9 mouse cellular contexts compared by ENCODE assay signal in the genomic region with DNA sequence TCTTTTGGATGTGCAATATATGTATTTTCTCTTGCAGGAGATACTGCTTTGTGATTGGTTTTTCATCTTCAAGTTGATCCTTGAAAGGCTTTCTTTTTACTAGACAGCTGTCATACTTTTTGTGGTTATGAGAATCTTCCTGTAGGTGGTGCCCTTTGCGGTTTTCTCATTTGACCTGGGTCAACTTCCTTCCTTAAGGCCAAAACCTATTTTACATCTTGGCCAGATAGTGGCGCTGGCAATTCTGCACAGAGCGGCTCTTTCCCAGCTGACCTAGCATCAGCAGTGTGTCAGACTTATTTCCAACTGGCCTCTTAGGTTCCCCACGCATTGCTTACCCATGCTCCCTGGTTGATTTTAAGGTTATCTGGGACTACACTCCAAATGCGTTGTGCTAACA. TPM values are rescaled to one million over a fixed set of nuclear protein-coding genes. Genes with fewer than 3 reads are reported as not detected.
A peak's percentile ranks its signal among the peaks of the same experiment; 100 is the strongest.
DNase-seq lines count a peak whose midpoint lies in the region; ATAC-seq lines count a peak whose summit lies in the region.
"Had no signal": no experiment of that assay in that cellular context is flagged by ENCODE, and none has a peak within 500 bp of the region (broad histone marks: within the 10 kb centered on the region; RNA-seq: fewer than 3 reads in every experiment).

No protein-coding gene starts in this region.

- no peaks in the 10 kb centered on the region for H3K9me3 ChIP-seq in midbrain, embryonic 14.5 days (ENCODE audit: control insufficient read depth, low read length)
- no peaks in the 10 kb centered on the region for H3K9me3 ChIP-seq in forebrain, embryonic 16.5 days (ENCODE audit: control insufficient read depth, low read length)

- WGBS in midbrain, embryonic 14.5 days: 52% methylated on average over 5 of the region's 5 CpGs
- 48% methylated on average over 5 of the region's 5 CpGs for WGBS in forebrain, embryonic 16.5 days

- H3K9ac ChIP-seq in midbrain, embryonic 14.5 days (replicated peaks; ENCODE audit: low read length): no peak overlapping the region
- H3K9ac ChIP-seq in forebrain, embryonic 16.5 days (replicated peaks; ENCODE audit: low read depth, low read length): no peak overlapping the region

- no peak overlapping the region for H3K4me2 ChIP-seq in midbrain, embryonic 14.5 days (ENCODE audit: low read length)
- H3K4me2 ChIP-seq in forebrain, embryonic 16.5 days (ENCODE audit: low read length): no peak overlapping the region

- peak; percentile 43 for DNase-seq in CD4-positive, CD25-positive, alpha-beta regulatory T cell, adult 2 months (ENCODE audit: low read depth, low spot score)
- peak; percentile 47 to 53 for DNase-seq in kidney, adult 8-10 months
- no peak for DNase-seq in kidney, postnatal 14 days
- DNase-seq in gastrocnemius, postnatal 25 days: peak; percentile 23
- DNase-seq in midbrain, embryonic 14.5 days: no peak

- H3K27me3 ChIP-seq in midbrain, embryonic 14.5 days (ENCODE audit: control insufficient read depth, insufficient read depth, low read length): no peaks in the 10 kb centered on the region
- no peaks in the 10 kb centered on the region for H3K27me3 ChIP-seq in forebrain, embryonic 16.5 days (replicated peaks; ENCODE audit: control insufficient read depth, insufficient read depth, low read length)

- H3K4me1 ChIP-seq in midbrain, embryonic 14.5 days (ENCODE audit: control insufficient read depth, insufficient read depth, low read length): no peaks in the 10 kb centered on the region
- peaks cover 5% of the 10 kb centered on the region for H3K4me1 ChIP-seq in forebrain, embryonic 16.5 days (replicated peaks; ENCODE audit: control insufficient read depth, insufficient read depth, low read length)

- H3K4me3 ChIP-seq in midbrain, embryonic 14.5 days (replicated peaks; ENCODE audit: low read depth, low read length): no peak overlapping the region
- H3K4me3 ChIP-seq in forebrain, embryonic 16.5 days (replicated peaks; ENCODE audit: low read length): no peak overlapping the region
- H3K4me3 ChIP-seq: myocyte had no signal

- ATAC-seq in CD4-positive, CD25-positive, alpha-beta regulatory T cell, adult 4 months: no peak
- ATAC-seq in neutrophil, adult 5-6 weeks (ENCODE audit: extremely low read depth, insufficient number of reproducible peaks, low FRiP score, poor library complexity, severe bottlenecking): peak; percentile 69
- ATAC-seq in midbrain, embryonic 14.5 days (ENCODE audit: low FRiP score, low TSS enrichment): no peak
- ATAC-seq in forebrain, embryonic 16.5 days: no peak

- H3K36me3 ChIP-seq in midbrain, embryonic 14.5 days (ENCODE audit: control insufficient read depth, insufficient read depth, low read length): no peaks in the 10 kb centered on the region
- H3K36me3 ChIP-seq in forebrain, embryonic 16.5 days (ENCODE audit: control insufficient read depth, insufficient read depth): no peaks in the 10 kb centered on the region

- no peak overlapping the region for H3K27ac ChIP-seq in midbrain, embryonic 14.5 days (replicated peaks; ENCODE audit: low read depth, low read length)
- no peak overlapping the region for H3K27ac ChIP-seq in forebrain, embryonic 16.5 days (ENCODE audit: low read length)

RNA-seq across cellular contexts. Expression of gene Gnaq, which starts 3.9 kb away (rescaled TPM):
- 10 to 100 TPM; 19.3 to 37.7 TPM for polyA plus RNA-seq in CD4-positive, CD25-positive, alpha-beta regulatory T cell, adult 4 months (2017; shearing (Covaris generic))
- 10 to 100 TPM; 11.6 to 11.8 TPM for total RNA-seq in gastrocnemius, postnatal 25 days (2021)
- 40.2 and 46.7 TPM in 2 replicates for total RNA-seq in neutrophil, adult 5-6 weeks (2017)
- 52.7 and 86.7 TPM in 2 replicates for polyA plus RNA-seq in midbrain, embryonic 14.5 days (2014; fragmentation: Nextera tagmentation; extraction: Ambion mirVana)
- polyA plus RNA-seq in forebrain, embryonic 16.5 days (2015; fragmentation: Nextera tagmentation; extraction: Ambion mirVana): 105 and 122 TPM in 2 replicates

Comparison
In these comparisons a context has a peak if more than half of its experiments do, and no peak if none do; other contexts are left out.
1. DNase-seq: peak in CD4-positive, CD25-positive, alpha-beta regulatory T cell, adult 2 months (single experiment), kidney, adult 8-10 months (2 of 2) and gastrocnemius, postnatal 25 days (single experiment); none in kidney, postnatal 14 days (single experiment) and midbrain, embryonic 14.5 days (single experiment).